Mouse (Mus musculus): ENCODE results near the gene Arhgap45. TPM values are rescaled to one million over a fixed set of nuclear protein-coding genes. Genes with fewer than 3 reads are reported as not detected.

The Arhgap45 gene
- total RNA-seq (2021): 1 to 10 TPM; 1.1 to 2.7 TPM
- long read RNA-seq, experiment 1, partial matches to known transcripts: 0 of 3 reads
- long read RNA-seq, experiment 1, other reads (novel, unspliced or antisense): 2 of 3 reads
- long read RNA-seq, experiment 2, partial matches to known transcripts: 2 of 3 reads
- long read RNA-seq, experiment 2, other reads (novel, unspliced or antisense): 1 of 3 reads

DNA sequence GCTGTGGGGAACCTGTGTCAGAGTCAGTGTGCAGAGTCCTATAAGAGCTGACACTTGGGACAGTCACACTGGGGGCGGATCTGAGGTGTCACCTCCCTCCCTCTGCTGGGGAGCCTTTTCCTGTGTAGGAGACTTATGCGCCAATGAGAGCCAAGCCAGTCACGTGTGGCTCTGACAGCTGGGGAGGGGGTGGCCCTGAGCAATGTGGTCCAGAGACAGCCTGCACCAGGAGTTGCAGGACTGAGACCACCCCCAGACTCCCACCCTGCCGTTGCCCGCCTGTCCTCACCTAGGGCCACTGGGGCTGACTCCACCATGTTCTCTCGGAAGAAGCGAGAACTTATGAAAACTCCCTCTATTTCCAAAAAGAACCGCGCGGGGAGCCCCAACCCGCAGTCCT, at the start of gene Arhgap45:
Arhgap45 (plus strand) TSS at position 143 of the 400 bp plus-strand sequence.
- intact Hi-C loops (cut with DNase I): no loop called here
- no peak for DNase-seq

DNA sequence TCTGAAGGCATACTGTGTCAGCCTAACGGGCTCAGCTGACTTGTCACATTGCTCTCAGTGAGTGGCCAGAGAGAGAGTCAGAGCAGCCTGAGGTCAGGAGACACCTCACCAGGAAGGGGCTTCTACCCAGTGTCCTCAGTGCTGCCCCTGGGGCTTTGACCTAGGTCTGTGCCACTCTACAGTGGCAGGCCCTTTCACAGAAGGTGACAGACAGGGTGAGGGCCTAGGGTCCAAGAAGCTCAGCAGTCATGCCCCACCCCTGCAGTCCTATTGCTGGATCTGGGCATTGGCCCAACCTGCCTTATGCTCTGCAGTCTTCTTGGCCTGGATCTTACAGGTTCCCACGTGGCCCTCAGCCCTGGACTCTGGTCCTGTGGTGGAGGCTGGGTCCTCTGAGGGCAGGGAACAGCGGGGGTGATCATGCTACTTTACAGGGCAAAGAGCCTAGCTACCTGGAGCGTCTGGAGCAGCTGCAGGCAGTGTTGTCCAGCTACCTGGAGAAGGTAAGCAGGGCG, 49.5 kb upstream of the Arhgap45 start:
- intact Hi-C loops (cut with DNase I): no loop called here
- no peak for DNase-seq

- DNase-seq: no peak
- intact Hi-C loops (cut with DNase I): no loop called here
Observed at GRCm38 (mm10) chr10:79968181-79968580, 48.3 kb upstream of the Arhgap45 start.

- DNase-seq: no peak
- intact Hi-C loops (cut with DNase I): no loop called here
Observed at GRCm38 (mm10) chr10:79969124-79969568, 47.3 kb upstream of the Arhgap45 start.

- no peak for DNase-seq
- intact Hi-C loops (cut with DNase I): no loop called here
Observed at GRCm38 (mm10) chr10:79970415-79971182, 45.9 kb upstream of the Arhgap45 start, which contains the start of gene Grin3b. Gene Grin3b, plus strand, starts transcription at chr10:79970715.

DNA sequence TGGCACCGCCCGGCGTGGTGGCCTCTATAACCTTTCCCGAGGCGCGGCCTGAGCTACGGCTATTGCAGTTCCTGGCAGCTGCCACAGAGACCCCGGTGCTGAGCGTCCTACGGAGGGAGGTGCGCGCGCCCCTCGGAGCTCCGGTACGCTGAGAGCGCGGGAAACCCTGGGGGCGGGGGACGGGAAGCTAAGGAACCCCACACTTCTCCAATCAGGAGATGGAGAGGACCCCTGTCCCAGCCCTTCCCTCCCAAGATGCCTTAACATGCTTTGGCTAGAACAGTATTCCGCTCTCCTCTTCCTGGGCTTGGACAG, 45.3 kb upstream of the Arhgap45 start:
- no peak for DNase-seq
- intact Hi-C loops (cut with DNase I): no loop called here

- intact Hi-C loops (cut with DNase I): no loop called here
- no peak for DNase-seq
Observed at GRCm38 (mm10) chr10:79972831-79973230, 43.6 kb upstream of the Arhgap45 start.

GRCm38 (mm10) chr10:79974087-79974486, 42.4 kb upstream of the Arhgap45 start:
- intact Hi-C loops (cut with DNase I): no loop called here
- DNase-seq: no peak

DNA sequence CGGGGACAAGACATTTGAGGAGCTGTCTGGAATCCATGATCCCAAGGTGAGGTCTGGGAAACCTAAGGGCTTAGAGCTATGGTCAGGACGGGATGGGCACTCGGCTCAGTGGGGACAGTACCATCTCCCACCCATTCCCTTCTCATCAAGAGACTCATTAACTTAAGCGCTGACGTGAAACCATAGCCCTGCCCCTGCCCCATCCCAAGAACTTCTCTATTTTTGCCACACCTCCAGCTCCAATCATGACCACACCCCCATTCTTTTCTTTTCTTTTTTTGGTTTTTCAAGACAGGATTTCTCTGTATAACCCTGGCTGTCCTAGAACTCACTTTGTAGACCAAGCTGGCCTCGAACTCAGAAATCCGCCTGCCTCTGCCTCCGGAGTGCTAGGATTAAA, 41.8 kb upstream of the Arhgap45 start:
- no peak for DNase-seq
- intact Hi-C loops (cut with DNase I): no loop called here

- DNase-seq: no peak
- intact Hi-C loops (cut with DNase I): no loop called here
Observed at GRCm38 (mm10) chr10:79976071-79976721, 40.3 kb upstream of the Arhgap45 start.

DNA sequence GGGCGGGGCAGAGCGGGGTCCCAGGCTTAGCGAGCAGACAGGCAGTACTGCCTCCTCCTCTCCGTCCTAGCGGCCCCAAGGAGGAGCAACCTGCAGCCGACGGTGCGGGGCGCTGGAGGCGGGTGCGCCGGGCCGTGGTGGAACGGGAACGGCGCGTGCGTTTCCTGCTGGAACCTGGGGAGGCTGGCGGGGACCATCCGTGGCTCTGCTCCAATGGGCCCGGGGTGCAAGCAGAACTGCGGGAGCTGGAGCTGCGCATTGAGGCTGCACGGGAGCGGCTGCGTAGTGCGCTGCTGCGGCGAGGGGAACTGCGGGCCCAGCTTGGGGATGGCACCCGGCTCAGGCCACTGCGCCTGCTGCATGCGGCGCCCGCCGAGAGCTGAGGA, 39.7 kb upstream of the Arhgap45 start:
- intact Hi-C loops (cut with DNase I): no loop called here
- no peak for DNase-seq

GRCm38 (mm10) chr10:79977324-79977723, 39.1 kb upstream of the Arhgap45 start:
- intact Hi-C loops (cut with DNase I): no loop called here

DNA sequence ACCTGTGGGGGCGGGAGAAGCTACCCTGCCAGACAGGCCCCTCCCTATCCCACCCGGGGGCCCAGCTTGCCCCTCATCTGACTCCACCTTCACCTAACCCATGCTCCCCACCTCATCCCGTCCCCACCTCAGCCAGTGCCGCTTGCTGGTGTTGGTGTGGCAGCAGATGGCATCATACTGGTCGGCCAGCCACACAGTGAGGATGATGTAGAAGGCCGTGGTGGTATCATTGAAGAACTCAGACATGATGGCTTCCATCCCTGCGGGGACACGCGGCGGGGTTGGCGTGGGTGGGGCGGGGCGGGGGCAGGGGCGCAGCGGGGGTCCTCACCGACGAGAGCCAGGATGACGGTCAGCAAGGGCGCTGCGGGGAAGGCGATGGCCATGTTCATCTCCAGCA, 38.4 kb upstream of the Arhgap45 start:
- intact Hi-C loops (cut with DNase I): no loop called here

More at GRCm38 (mm10) chr10:79977324-79977723, 39.1 kb upstream of the Arhgap45 start:
- no peak for DNase-seq

GRCm38 (mm10) chr10:79979401-79980155, 36.9 kb upstream of the Arhgap45 start:
- DNase-seq: no peak
- intact Hi-C loops (cut with DNase I): loop anchor here (2.0 kb wide), 1 partner anchor 15 kb away; no protein-coding TSS in a partner anchor

More for the DNA sequence above, 38.4 kb upstream of the Arhgap45 start:
- no peak for DNase-seq

DNA sequence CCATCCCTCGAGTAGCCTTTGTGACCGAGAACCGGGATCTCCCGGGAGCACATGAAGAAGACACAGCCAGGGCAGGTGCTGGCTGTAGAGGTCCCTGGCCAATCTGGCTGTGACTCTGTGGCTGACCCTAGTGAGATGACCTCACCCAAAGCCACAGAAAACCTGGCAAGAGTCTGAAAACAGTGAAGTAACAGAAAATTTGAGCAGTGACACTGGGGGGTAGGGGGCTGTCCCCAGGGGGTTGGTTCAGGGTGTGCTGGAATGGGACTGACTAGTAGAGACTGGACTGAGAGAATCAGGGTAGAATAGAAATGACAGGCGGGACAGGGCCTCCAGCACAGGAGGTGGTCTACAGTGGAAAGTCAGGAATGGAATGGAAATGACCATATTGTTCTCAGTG, 33.2 kb upstream of the Arhgap45 start:
- no peak for DNase-seq
- intact Hi-C loops (cut with DNase I): no loop called here

- DNase-seq: peak; percentile 45 to 49
- intact Hi-C loops (cut with DNase I): no loop called here
Observed at GRCm38 (mm10) chr10:79983670-79984069, 32.8 kb upstream of the Arhgap45 start.

- intact Hi-C loops (cut with DNase I): no loop called here
- peak; percentile 78 to 83 for DNase-seq
Observed at GRCm38 (mm10) chr10:79984195-79984816, 32.1 kb upstream of the Arhgap45 start, which contains the start of gene Tmem259. Gene Tmem259, minus strand, starts transcription at chr10:79984330.

GRCm38 (mm10) chr10:79984871-79985270, 31.6 kb upstream of the Arhgap45 start:
- peak; percentile 94 for DNase-seq
- intact Hi-C loops (cut with DNase I): loop anchor here (5.0 kb wide), 1 partner anchor 127 kb away; no protein-coding TSS in a partner anchor

DNA sequence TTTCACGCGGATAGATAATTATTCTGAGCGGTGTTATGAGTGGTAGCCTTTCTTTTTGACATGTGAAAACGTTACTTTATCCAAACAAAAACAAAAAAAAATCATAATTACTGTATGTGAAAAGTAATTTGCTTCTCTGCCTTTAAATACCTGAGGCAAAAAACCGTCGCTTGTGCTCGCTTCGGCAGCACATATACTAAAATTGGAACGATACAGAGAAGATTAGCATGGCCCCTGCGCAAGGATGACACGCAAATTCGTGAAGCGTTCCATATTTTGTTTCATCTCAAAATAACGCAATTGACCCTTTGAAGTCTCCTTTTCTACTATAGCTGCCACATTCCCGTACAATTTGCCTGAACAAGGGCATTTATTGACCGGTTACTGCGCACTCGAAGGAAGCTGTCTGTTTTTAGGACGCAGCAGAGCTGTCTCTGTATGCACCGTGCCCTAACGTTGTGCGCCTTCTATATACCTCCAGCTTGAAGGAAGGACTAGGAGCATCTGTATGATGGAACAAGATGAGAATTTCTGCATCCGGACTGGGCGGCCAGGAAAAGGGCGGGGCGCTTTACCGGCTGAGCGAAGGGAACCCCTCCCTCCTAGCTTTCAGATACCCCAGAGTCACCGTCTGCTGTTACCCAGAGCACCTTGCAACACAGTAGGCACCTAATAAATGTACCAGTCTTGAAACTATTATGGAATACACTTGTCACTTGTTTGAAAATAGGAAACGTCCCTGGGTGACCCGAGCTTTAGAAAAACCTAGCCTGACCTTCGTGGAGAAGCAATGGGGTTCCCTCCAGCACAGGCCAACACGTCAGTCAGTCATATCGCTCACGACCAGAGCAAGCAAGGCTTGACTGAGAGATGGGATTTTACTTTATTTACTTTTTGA, 30.9 kb upstream of the Arhgap45 start:
- intact Hi-C loops (cut with DNase I): loop anchor here (5.0 kb wide), 1 partner anchor 127 kb away; no protein-coding TSS in a partner anchor

More for the DNA sequence above, 30.9 kb upstream of the Arhgap45 start:
- DNase-seq: peak in 1 of 2 experiments; percentile 59
